Mouse (Mus musculus) hindbrain, embryonic 12.5 days (tissue): ENCODE measurements around the gene Inafm2. TPM values are rescaled to one million over a fixed set of nuclear protein-coding genes. Genes with fewer than 3 reads are reported as not detected.
A peak's percentile ranks its signal among the peaks of the same experiment; 100 is the strongest.

Experiments
- ATAC-seq: fragments of 200-750 bp; cut with Nextera tagmentation; 2 replicates; pipeline ENCODE4 v1.8.0; 2017; ENCODE audit warnings: moderate TSS enrichment; ENCODE audit not compliant: low FRiP score
- H3K27ac ChIP-seq: fragments of 300-500 bp; sonication (generic); 2 replicates; pipeline ENCODE4 v1.5.1; 2016; ENCODE audit warnings: mild to moderate bottlenecking
- H3K27me3 ChIP-seq: fragments of 300-500 bp; sonication (generic); 2 replicates; pipeline ENCODE4 v1.6.1; 2016; ENCODE audit warnings: mild to moderate bottlenecking
- H3K36me3 ChIP-seq: fragments of 300-500 bp; sonication (generic); 2 replicates; pipeline ENCODE4 v1.6.1; 2016; ENCODE audit warnings: mild to moderate bottlenecking
- H3K4me1 ChIP-seq: fragments of 300-500 bp; sonication (generic); 2 replicates; pipeline ENCODE4 v1.6.1; 2016
- H3K4me2 ChIP-seq: fragments of 300-500 bp; sonication (generic); replicated peaks from 2 replicates; pipeline ENCODE4 v1.6.1; 2016; ENCODE audit warnings: mild to moderate bottlenecking
- H3K4me3 ChIP-seq: fragments of 300-500 bp; sonication (generic); 2 replicates; pipeline ENCODE4 v1.5.1; 2016; ENCODE audit warnings: mild to moderate bottlenecking
- H3K9ac ChIP-seq: fragments of 300-500 bp; sonication (generic); 2 replicates; pipeline ENCODE4 v1.6.1; 2016; ENCODE audit warnings: mild to moderate bottlenecking, moderate library complexity
- H3K9me3 ChIP-seq: fragments of 300-500 bp; sonication (generic); replicated peaks from 2 replicates; pipeline ENCODE4 v1.6.1; 2016; ENCODE audit warnings: mild to moderate bottlenecking
- WGBS: fragments of 180-500 bp; shearing (Covaris S2); methylation state at CpG from one replicate; pipeline ENCODE4 v1.1.7; 2016; 5-methylcytosine and 5-hydroxymethylcytosine counted together
- polyA plus RNA-seq: library from polyadenylated mRNA; unstranded; fragments of >200 nt; fragmentation: Nextera tagmentation; extraction: Ambion mirVana; gene quantifications from 2 replicates; pipeline ENCODE4 v1.2.1, GENCODE M21; 2016

The Inafm2 gene
- polyA plus RNA-seq, 1 experiment from 2014 or later = 24.2 TPM

- no peaks in the 10 kb centered on the region for H3K36me3 ChIP-seq
- H3K9me3 ChIP-seq = no peaks in the 10 kb centered on the region
- 82% methylated on average over 8 of the region's 8 CpGs for WGBS
- H3K4me2 ChIP-seq = no peak overlapping the region
- no peak overlapping the region for H3K4me3 ChIP-seq
- H3K9ac ChIP-seq = no peak overlapping the region
- no peak for ATAC-seq
- peaks cover 43% of the 10 kb centered on the region for H3K4me1 ChIP-seq
- H3K27ac ChIP-seq = peak overlapping the region; percentile 44; the same call in 1 of the 2 replicates
- no peaks in the 10 kb centered on the region for H3K27me3 ChIP-seq
Observed at GRCm38 (mm10) chr2:118750476-118750875, 4.9 kb downstream of the Inafm2 start.

- no peaks in the 10 kb centered on the region for H3K9me3 ChIP-seq
- H3K36me3 ChIP-seq = no peaks in the 10 kb centered on the region
- H3K9ac ChIP-seq = no peak overlapping the region
- H3K4me1 ChIP-seq = peaks cover 38% of the 10 kb centered on the region
- WGBS = 70% methylated on average over 16 of the region's 16 CpGs
- no peak for ATAC-seq
- H3K4me3 ChIP-seq = no peak overlapping the region
- H3K27me3 ChIP-seq = no peaks in the 10 kb centered on the region
- 0 out of 2 replicates have a peak overlapping the region, but pooled peaks have one; percentile 7 for H3K27ac ChIP-seq
- H3K4me2 ChIP-seq = no peak overlapping the region
Observed at GRCm38 (mm10) chr2:118751896-118752791, 6.6 kb downstream of the Inafm2 start.

- Histone ChIP-seq H3K9me3 (no peaks in the 10 kb centered on the region), H3K36me3 (no peaks in the 10 kb centered on the region), H3K4me2 (no peak overlapping the region), H3K27ac (no peak overlapping the region), H3K9ac (no peak overlapping the region), H3K27me3 (no peaks in the 10 kb centered on the region), H3K4me3 (no peak overlapping the region), H3K4me1 (peaks cover 32% of the 10 kb centered on the region)
- 71% methylated on average over 4 of the region's 4 CpGs for WGBS
- no peak for ATAC-seq
Observed at GRCm38 (mm10) chr2:118752792-118753108, 7.2 kb downstream of the Inafm2 start.

- Histone ChIP-seq H3K4me1 (peaks cover 22% of the 10 kb centered on the region), H3K27me3 (0 out of 2 replicates have a peak, but pooled peaks cover 5% of the 10 kb centered on the region), H3K9ac (no peak overlapping the region), H3K36me3 (no peaks in the 10 kb centered on the region), H3K4me2 (no peak overlapping the region), H3K4me3 (no peak overlapping the region), H3K27ac (no peak overlapping the region), H3K9me3 (no peaks in the 10 kb centered on the region)
- WGBS = 88% methylated on average over 5 of the region's 5 CpGs
- ATAC-seq = no peak
Observed at GRCm38 (mm10) chr2:118754143-118754542, 8.6 kb downstream of the Inafm2 start.

GRCm38 (mm10) chr2:118755407-118755806 lies 9.8 kb downstream of the Inafm2 start:
- ATAC-seq = no peak
- no peak overlapping the region for H3K9ac ChIP-seq
- no peaks in the 10 kb centered on the region for H3K36me3 ChIP-seq
- no peaks in the 10 kb centered on the region for H3K9me3 ChIP-seq
- H3K27ac ChIP-seq = no peak overlapping the region
- no peak overlapping the region for H3K4me2 ChIP-seq
- H3K27me3 ChIP-seq = 0 out of 2 replicates have a peak, but pooled peaks cover 5% of the 10 kb centered on the region
- H3K4me1 ChIP-seq = peaks cover 13% of the 10 kb centered on the region
- H3K4me3 ChIP-seq = no peak overlapping the region
- 85% methylated on average over 6 of the region's 6 CpGs for WGBS

- 0 out of 2 replicates have a peak, but pooled peaks cover 5% of the 10 kb centered on the region for H3K27me3 ChIP-seq
- ATAC-seq = no peak
- H3K4me2 ChIP-seq = no peak overlapping the region
- H3K9me3 ChIP-seq = no peaks in the 10 kb centered on the region
- H3K9ac ChIP-seq = no peak overlapping the region
- H3K4me3 ChIP-seq = no peak overlapping the region
- H3K27ac ChIP-seq = no peak overlapping the region
- 84% methylated on average over 4 of the region's 4 CpGs for WGBS
- peaks cover 16% of the 10 kb centered on the region for H3K4me1 ChIP-seq
- H3K36me3 ChIP-seq = no peaks in the 10 kb centered on the region
Observed at GRCm38 (mm10) chr2:118756103-118756502, 10.5 kb downstream of the Inafm2 start.

- H3K9ac ChIP-seq = no peak overlapping the region
Observed at GRCm38 (mm10) chr2:118759828-118760227, 14.3 kb downstream of the Inafm2 start.

GRCm38 (mm10) chr2:118760311-118761025 lies 14.9 kb downstream of the Inafm2 start:
- Histone ChIP-seq H3K9me3 (no peaks in the 10 kb centered on the region), H3K9ac (no peak overlapping the region), H3K27ac (no peak overlapping the region), H3K4me1 (peaks cover 40% of the 10 kb centered on the region), H3K27me3 (0 out of 2 replicates have a peak, but pooled peaks cover 8% of the 10 kb centered on the region), H3K4me3 (no peak overlapping the region), H3K36me3 (no peaks in the 10 kb centered on the region), H3K4me2 (no peak overlapping the region)
- 82% methylated on average over 11 of the region's 11 CpGs for WGBS
- ATAC-seq = no peak

More at GRCm38 (mm10) chr2:118759828-118760227, 14.3 kb downstream of the Inafm2 start:
- no peaks in the 10 kb centered on the region for H3K36me3 ChIP-seq
- WGBS = 10% methylated on average over 8 of the region's 8 CpGs
- no peak overlapping the region for H3K4me3 ChIP-seq
- 0 out of 2 replicates have a peak, but pooled peaks cover 8% of the 10 kb centered on the region for H3K27me3 ChIP-seq
- no peak for ATAC-seq
- H3K4me2 ChIP-seq = no peak overlapping the region
- peaks cover 40% of the 10 kb centered on the region for H3K4me1 ChIP-seq
- H3K9me3 ChIP-seq = no peaks in the 10 kb centered on the region
- H3K27ac ChIP-seq = no peak overlapping the region

GRCm38 (mm10) chr2:118761358-118761757 lies 15.8 kb downstream of the Inafm2 start:
- WGBS = 82% methylated on average over 12 of the region's 12 CpGs
- H3K36me3 ChIP-seq = no peaks in the 10 kb centered on the region
- peak overlapping the region; percentile 54; the same call in 1 of the 2 replicates for H3K9ac ChIP-seq
- H3K27ac ChIP-seq = peak overlapping the region; percentile 97
- peak overlapping the region; percentile 14; the same call in 1 of the 2 replicates for H3K4me3 ChIP-seq
- 0 out of 2 replicates have a peak, but pooled peaks cover 8% of the 10 kb centered on the region for H3K27me3 ChIP-seq
- H3K9me3 ChIP-seq = no peaks in the 10 kb centered on the region
- no peak for ATAC-seq
- H3K4me1 ChIP-seq = peaks cover 40% of the 10 kb centered on the region
- peak overlapping the region; percentile 46 for H3K4me2 ChIP-seq

- Histone ChIP-seq H3K36me3 (no peaks in the 10 kb centered on the region), H3K27me3 (peaks cover 8% of the 10 kb centered on the region; the same call in 1 of the 2 replicates), H3K4me1 (peaks cover 40% of the 10 kb centered on the region), H3K27ac (peak within 1 kb of the TSS; percentile 97), H3K4me3 (peak within 1 kb of the TSS; percentile 14), H3K4me2 (peak within 1 kb of the TSS; percentile 46), H3K9me3 (no peaks in the 10 kb centered on the region), H3K9ac (peak within 1 kb of the TSS; percentile 54)
- WGBS = 3% methylated on average over 28 of the region's 29 CpGs
- peak; percentile 84 for ATAC-seq
Observed at GRCm38 (mm10) chr2:118761906-118762783, 16.6 kb downstream of the Inafm2 start, which contains the start of gene Ccdc9b. TSS of gene Ccdc9b (minus strand) at chr2:118762661.

- Histone ChIP-seq H3K4me3 (no peak overlapping the region), H3K4me2 (peak overlapping the region; percentile 46), H3K4me1 (peaks cover 40% of the 10 kb centered on the region), H3K27ac (peak overlapping the region; percentile 97), H3K9ac (peak overlapping the region; percentile 54; the same call in 1 of the 2 replicates), H3K27me3 (peaks cover 10% of the 10 kb centered on the region; the same call in 1 of the 2 replicates), H3K9me3 (no peaks in the 10 kb centered on the region), H3K36me3 (no peaks in the 10 kb centered on the region)
- WGBS = 14% methylated on average over 10 of the region's 10 CpGs
- no peak for ATAC-seq
Observed at GRCm38 (mm10) chr2:118762784-118763148, 17.2 kb downstream of the Inafm2 start.
